Mouse (Mus musculus) hindbrain, postnatal 0 days (tissue): ENCODE data around the gene Cul5. TPM values are rescaled to one million over a fixed set of nuclear protein-coding genes. Genes with fewer than 3 reads are reported as not detected.

ENCODE experiments used
- ATAC-seq: fragments of 200-750 bp; cut with Nextera tagmentation; 2 replicates; pipeline ENCODE4 v1.8.0; 2017; ENCODE audit warnings: mild to moderate bottlenecking, moderate TSS enrichment, moderate library complexity
- DNase-seq: peaks from one replicate; pipeline ENCODE4 v3.0.0-alpha.2; 2015; ENCODE audit warnings: low spot score
- H3K27ac ChIP-seq: fragments of 300-500 bp; sonication (generic); 2 replicates; pipeline ENCODE4 v1.5.1; 2014; ENCODE audit warnings: mild to moderate bottlenecking
- H3K27me3 ChIP-seq: fragments of 300-500 bp; sonication (generic); 2 replicates; pipeline ENCODE4 v1.6.1; 2014; ENCODE audit warnings: low read length, mixed read lengths; ENCODE audit not compliant: insufficient read depth
- H3K36me3 ChIP-seq: fragments of 300-500 bp; sonication (generic); 2 replicates; pipeline ENCODE4 v1.6.1; 2014; ENCODE audit warnings: low read length, mixed read lengths; ENCODE audit not compliant: insufficient read depth
- H3K4me1 ChIP-seq: fragments of 300-500 bp; sonication (generic); 2 replicates; pipeline ENCODE4 v1.6.1; 2014; ENCODE audit warnings: antibody characterized with exemption, low read length, mixed read lengths; ENCODE audit not compliant: insufficient read depth
- H3K4me2 ChIP-seq: fragments of 300-500 bp; sonication (generic); 2 replicates; pipeline ENCODE4 v1.6.1; 2014; ENCODE audit warnings: low read depth, mild to moderate bottlenecking, low read length, moderate library complexity, mixed read lengths
- H3K4me3 ChIP-seq: fragments of 300-500 bp; sonication (generic); 2 replicates; pipeline ENCODE4 v1.5.1; 2014; ENCODE audit warnings: low read length
- H3K9ac ChIP-seq: fragments of 300-500 bp; sonication (generic); replicated peaks from 2 replicates; pipeline ENCODE4 v1.6.1; 2014; ENCODE audit warnings: mild to moderate bottlenecking, low read length, moderate library complexity, mixed read lengths
- H3K9me3 ChIP-seq: fragments of 300-500 bp; sonication (generic); 2 replicates; pipeline ENCODE4 v1.6.1; 2016; ENCODE audit warnings: low read length, mixed read lengths
- CTCF ChIP-seq: IDR thresholded peaks from 2 replicates; pipeline ENCODE4 v1.5.1; 2016; ENCODE audit warnings: antibody characterized with exemption, control low read depth, low read depth
- WGBS: fragments of 180-500 bp; shearing (Covaris S2); extraction: QIAGEN DNeasy Blood & Tissue Kit; methylation state at CpG from one replicate; pipeline ENCODE4 v1.1.7; 2014; 5-methylcytosine and 5-hydroxymethylcytosine counted together
- polyA plus RNA-seq: library from polyadenylated mRNA; unstranded; fragments of >200 nt; fragmentation: Nextera tagmentation; extraction: Ambion mirVana; gene quantifications from 2 replicates; pipeline ENCODE4 v1.2.1, GENCODE M21; 2015
- total RNA-seq: library from RNA; depleted of rRNA; stranded (reverse); fragments of >200 nt; gene quantifications from 2 replicates; pipeline ENCODE4 v1.2.3, GENCODE M21; 2014; rRNA removed

Gene Cul5
- total RNA-seq, result 33.5 and 35.5 TPM in 2 replicates
- polyA plus RNA-seq, result 39.5 and 40.2 TPM in 2 replicates

DNA sequence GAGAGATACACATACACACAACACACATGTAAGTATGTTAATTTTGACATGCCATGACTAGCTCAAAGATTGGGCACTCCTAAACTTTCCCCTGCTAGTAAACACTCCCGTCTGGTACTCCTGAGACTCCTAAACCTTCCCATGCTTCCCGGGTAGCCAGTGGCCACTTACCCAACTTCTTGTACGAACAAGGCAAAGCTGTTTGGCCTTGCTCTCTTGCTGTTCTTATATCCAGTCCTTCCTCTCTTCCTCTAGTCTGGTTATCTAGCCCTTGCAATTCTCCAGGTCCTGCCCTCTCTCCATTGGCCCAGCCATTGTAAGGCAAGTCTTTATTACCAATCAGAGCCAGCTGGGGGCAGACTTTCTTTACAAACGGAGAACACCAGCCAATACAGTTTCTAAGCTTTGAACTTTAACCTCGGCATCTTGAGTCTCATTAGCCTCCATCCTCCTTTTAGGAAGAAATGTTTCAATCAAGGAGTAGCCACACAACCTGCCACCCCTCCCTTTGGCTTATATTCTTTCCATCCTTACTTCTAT lies at the start of gene Cul5:
Gene Cul5 (minus strand): TSS at position 335 of the 540 bp plus-strand sequence.
- Histone ChIP-seq H3K4me3 (no peak within 1 kb of the TSS), H3K9ac (no peak within 1 kb of the TSS), H3K27ac (no peak within 1 kb of the TSS), H3K27me3 (no peaks in the 10 kb centered on the region), H3K4me2 (no peak within 1 kb of the TSS), H3K9me3 (no peaks in the 10 kb centered on the region), H3K36me3 (no peaks in the 10 kb centered on the region), H3K4me1 (peaks cover 5% of the 10 kb centered on the region; the same call in 1 of the 2 replicates)
- whole genome bisulfite sequencing, result 61% methylated on average over 5 of the region's 5 CpGs
- ATAC-seq, result no peak
- TF ChIP-seq CTCF, result peak; percentile 27; the same call in 1 of the 2 replicates
- peak; percentile 58 for DNase-seq

DNA sequence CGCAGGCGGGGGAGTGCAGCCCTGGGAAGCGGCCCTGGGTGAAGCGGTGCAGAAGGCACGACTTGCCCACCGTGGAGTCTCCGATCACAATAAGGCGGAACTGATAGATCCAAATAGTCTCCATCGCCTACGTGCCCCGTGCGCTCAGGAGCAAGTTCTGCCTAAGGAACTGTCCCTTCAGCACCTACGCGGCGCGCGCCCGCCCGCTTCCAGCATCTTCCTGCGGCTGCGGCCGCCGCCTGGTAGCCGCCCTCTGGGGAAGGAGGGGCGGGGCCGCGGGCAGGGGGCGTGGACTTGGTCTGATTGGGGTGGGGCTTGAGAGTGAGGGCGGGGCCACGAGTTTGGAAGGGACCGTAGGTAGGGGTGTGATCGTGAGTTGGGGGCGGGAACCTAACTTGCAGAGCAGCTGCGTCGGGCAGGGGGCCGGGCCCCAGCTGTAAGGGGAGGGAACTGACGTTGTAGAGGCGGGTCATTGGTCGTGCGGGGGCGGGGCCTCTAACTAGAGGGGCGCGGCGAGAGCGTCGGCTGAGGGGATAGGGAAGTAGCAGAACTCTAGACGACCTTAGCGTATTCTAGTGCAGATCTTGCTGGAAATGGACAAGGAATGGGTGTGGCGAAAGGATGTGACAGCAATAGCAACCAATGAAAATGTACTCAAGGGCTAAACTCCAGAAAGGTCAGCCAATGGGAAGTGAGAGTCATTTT lies 36.3 kb upstream of the Cul5 start, which contains the start of gene Rab39:
Gene Rab39 (minus strand): TSS at position 241 of the 705 bp plus-strand sequence.
- peak within 1 kb of the TSS; percentile 56; the same call in 1 of the 2 replicates for H3K27ac ChIP-seq
- peak within 1 kb of the TSS; percentile 79 for H3K4me2 ChIP-seq
- peak within 1 kb of the TSS; percentile 71 for H3K4me3 ChIP-seq
- H3K36me3 ChIP-seq, result no peaks in the 10 kb centered on the region
- no peak for TF ChIP-seq CTCF
- no peaks in the 10 kb centered on the region for H3K9me3 ChIP-seq
- WGBS, result under 1% methylated on average over 49 of the region's 49 CpGs
- DNase-seq (peak; percentile 91), ATAC-seq (peak; percentile 98)
- H3K9ac ChIP-seq, result peak within 1 kb of the TSS; percentile 42
- H3K27me3 ChIP-seq, result no peaks in the 10 kb centered on the region
- no peaks in the 10 kb centered on the region for H3K4me1 ChIP-seq

DNA sequence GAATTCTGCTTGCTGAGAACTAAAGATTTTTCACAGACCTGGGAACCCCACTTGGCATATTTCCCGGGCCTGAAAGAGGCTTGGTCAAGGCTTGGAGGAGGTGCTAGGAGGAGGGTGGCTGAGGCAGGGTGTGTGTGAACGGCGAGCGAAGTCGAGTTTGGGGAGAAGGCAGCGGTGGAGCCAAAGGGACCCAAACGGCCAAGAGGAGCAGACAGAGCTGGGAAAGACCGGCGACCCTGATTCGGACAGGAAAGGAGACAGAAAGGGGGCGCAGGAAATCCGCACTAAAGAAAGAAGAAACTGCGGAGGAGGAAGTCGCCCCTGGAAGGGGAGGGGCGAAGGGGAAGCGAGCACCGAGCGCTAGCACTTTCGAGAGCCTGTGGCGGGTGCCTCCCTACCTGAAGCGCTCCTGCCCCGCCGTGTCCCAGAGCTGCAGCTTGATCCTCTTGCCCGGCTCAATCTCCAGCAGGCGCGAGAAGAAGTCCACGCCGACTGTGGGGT lies 35.7 kb upstream of the Cul5 start:
- WGBS, result under 1% methylated on average over 28 of the region's 28 CpGs
- ATAC-seq (no peak), DNase-seq (peak; percentile 53)
- Histone ChIP-seq H3K9ac (peak overlapping the region; percentile 42), H3K4me2 (peak overlapping the region; percentile 79), H3K36me3 (no peaks in the 10 kb centered on the region), H3K4me1 (no peaks in the 10 kb centered on the region), H3K9me3 (no peaks in the 10 kb centered on the region), H3K4me3 (peak overlapping the region; percentile 71), H3K27me3 (no peaks in the 10 kb centered on the region), H3K27ac (peak overlapping the region; percentile 56; the same call in 1 of the 2 replicates)
- peak; percentile 32 for TF ChIP-seq CTCF

DNA sequence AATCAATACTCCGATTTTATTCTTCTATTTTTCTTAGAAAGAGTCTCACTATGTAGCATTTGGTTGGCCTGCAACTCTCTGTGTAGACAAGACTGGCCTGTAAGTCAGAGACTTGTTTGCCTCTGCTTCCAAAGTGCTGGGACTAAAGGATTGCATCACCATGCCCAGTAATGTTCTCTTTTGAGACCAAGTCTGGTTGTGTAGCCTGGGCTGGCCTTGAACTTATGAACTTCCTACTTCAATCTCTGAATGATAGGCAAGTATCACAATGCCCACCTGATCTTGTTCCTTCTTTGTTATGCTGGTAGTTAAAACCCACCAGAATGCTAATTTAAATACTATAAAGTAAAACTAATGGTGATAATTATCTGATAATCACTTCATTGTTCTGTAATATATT lies 33.2 kb upstream of the Cul5 start:
- ATAC-seq (no peak), DNase-seq (no peak)
- no peaks in the 10 kb centered on the region for H3K36me3 ChIP-seq
- no peak overlapping the region for H3K9ac ChIP-seq
- 94% methylated on average over 1 of the region's 1 CpGs for WGBS
- no peak overlapping the region for H3K27ac ChIP-seq
- no peaks in the 10 kb centered on the region for H3K9me3 ChIP-seq
- no peak overlapping the region for H3K4me2 ChIP-seq
- no peaks in the 10 kb centered on the region for H3K27me3 ChIP-seq
- no peaks in the 10 kb centered on the region for H3K4me1 ChIP-seq
- no peak overlapping the region for H3K4me3 ChIP-seq
- no peak for TF ChIP-seq CTCF

DNA sequence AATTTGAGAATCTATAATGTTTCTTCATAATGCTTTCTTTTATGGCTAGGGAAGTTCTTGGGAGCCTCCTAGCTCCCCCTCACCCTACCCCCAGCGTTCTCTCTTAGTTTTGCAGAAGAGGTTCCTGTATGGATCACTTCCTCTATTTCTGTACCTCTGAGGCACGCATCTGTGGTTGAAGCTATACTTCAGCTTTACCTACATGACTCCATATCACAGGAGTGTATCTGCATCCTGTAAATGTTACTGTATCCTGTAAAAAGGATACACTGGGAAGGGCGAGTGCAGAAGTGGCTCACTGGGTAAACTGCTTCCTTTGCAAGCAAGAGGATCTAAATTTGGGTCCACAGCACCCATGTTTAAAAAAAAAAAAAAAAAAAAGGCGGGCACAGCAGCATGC lies 30.7 kb upstream of the Cul5 start:
- ATAC-seq, result no peak
- H3K36me3 ChIP-seq, result no peaks in the 10 kb centered on the region
- WGBS, result 79% methylated on average over 4 of the region's 4 CpGs
- no peak overlapping the region for H3K9ac ChIP-seq
- TF ChIP-seq CTCF, result no peak
- H3K9me3 ChIP-seq, result no peaks in the 10 kb centered on the region
- no peaks in the 10 kb centered on the region for H3K4me1 ChIP-seq
- no peaks in the 10 kb centered on the region for H3K27me3 ChIP-seq
- no peak overlapping the region for H3K4me2 ChIP-seq
- no peak overlapping the region for H3K4me3 ChIP-seq
- DNase-seq, result no peak
- H3K27ac ChIP-seq, result no peak overlapping the region

DNA sequence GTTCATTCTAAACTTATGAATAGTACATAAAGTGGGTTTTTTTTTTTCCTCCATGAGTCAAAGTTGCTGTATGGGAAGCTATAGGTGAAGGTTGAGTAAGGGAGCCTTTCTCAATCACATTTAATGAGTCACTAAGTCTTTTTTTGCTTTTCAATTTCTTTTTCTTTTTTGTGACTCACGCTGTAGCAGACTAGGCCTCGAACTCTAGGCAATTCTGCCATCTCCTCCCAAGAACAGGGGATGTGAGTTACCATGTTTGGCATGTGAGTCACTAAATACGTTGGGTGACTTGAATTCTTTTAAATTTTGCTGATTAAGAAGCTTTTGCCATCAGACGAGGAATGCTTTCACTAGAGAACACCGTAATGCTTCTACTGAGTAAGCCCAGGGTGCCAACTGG lies 26.0 kb upstream of the Cul5 start:
- Histone ChIP-seq H3K9me3 (no peaks in the 10 kb centered on the region), H3K27me3 (no peaks in the 10 kb centered on the region), H3K4me1 (no peaks in the 10 kb centered on the region), H3K4me3 (no peak overlapping the region), H3K9ac (no peak overlapping the region), H3K36me3 (no peaks in the 10 kb centered on the region), H3K4me2 (no peak overlapping the region), H3K27ac (no peak overlapping the region)
- DNase-seq (no peak), ATAC-seq (no peak)
- 84% methylated on average over 5 of the region's 5 CpGs for WGBS
- TF ChIP-seq CTCF, result no peak
